Mouse (Mus musculus) right cerebral cortex, postnatal 36 days (tissue): ENCODE data around the gene Lef1.

Source experiments
- DNase-seq, 2 experiments: peaks; one replicate each; pipeline ENCODE4 v3.0.0; 2022; ENCODE audit warnings: low spot score in 2 of 2, mixed read lengths in 1 of 2

Lef1 gene

DNA sequence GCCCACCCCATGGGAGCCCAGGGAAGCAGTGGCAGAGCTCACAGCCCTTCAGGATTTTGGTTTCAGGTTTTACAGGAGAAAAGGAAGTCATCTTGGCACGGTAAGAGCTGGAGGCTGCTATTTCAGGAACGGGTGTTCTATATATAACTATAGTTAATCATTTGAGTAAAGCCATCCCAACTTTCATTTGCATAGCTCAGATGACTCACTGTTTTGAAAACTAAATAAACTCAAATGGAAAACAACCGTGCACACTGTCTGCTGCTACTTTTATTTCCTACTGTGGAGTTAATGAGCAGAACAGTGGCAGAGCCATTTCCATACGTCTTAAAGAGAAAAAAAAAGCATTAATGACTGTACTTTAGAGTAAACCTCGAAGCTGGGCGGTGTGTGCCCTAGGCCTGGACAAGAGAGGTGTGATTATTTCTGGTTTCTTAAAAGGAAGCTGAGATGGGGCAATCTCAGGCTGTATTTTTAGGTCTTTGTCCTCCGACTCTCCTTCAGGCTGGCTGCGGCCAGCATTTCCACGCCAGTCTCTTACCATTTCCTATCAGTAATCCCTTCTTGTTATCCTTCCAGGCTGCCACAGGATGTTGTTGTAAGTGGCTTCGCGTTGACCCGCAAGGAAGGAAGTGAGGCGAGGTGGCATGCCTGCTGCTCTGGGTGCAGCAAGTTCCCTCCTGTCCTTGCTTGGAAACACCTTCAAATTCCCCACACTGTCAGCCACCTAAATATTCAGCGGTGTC, 29.2 kb downstream of the Lef1 start:
- no peak for DNase-seq

DNA sequence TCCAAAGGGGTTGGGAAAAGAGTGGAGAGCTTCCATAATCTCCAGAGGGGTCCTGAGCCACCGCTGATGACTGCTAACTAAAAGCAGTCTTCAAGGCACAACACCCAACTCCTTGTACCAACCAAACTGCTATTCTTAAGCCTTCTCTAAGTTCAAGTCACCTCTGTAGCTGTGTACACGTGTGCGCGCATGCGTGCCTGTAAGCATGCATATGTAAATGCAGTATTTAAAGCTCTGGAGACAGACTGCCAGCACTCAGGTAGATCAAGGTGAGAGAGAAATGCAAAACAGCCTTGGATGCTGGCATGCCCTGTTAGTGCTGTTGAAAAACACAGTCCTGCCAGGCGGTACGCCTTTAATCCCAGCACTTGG, 29.8 kb downstream of the Lef1 start:
- no peak for DNase-seq

DNA sequence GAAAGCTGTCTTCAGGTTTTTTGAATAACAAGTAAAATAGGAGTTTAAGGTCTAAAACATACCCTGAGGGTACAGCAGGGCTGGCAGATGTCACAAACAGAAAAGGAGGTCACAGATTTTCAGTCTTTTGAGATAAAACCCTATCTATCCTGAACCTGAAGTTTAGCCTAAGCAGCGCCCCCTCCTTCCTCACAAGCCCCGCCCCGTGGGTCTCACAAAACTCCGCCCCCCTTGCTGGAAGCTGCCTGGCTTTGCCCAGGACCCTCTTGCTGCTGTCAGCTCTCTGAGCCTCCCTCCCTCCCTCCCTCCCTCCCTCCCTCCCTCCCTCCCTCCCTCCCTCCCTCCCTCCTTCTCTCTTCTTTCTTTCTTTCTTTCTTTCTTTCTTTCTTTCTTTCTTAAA, 31.3 kb downstream of the Lef1 start:
- no peak for DNase-seq

GRCm38 (mm10) chr3:131144250-131144649, 34.0 kb downstream of the Lef1 start:
- DNase-seq = no peak

GRCm38 (mm10) chr3:131152921-131153320, 42.6 kb downstream of the Lef1 start:
- no peak for DNase-seq

DNA sequence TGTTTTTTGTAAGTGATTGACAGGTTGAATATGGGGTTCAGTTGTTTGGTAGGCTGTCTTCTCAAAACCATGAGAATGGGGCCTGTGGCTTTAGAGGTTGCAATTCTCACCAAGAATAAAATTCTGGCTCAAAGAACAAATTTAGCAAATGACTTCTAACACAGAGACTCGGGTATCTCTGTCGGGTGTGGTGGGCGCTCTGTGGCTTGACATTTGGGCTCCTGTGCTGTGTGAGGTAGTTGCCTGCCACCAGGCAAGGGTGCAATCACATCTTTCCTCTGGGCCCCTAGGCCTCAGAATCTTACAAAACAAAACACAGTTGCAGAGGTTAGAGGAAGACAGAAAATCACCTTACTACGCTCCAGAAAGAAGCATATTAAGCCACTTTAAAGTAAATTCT, 43.6 kb downstream of the Lef1 start:
- no peak for DNase-seq

DNA sequence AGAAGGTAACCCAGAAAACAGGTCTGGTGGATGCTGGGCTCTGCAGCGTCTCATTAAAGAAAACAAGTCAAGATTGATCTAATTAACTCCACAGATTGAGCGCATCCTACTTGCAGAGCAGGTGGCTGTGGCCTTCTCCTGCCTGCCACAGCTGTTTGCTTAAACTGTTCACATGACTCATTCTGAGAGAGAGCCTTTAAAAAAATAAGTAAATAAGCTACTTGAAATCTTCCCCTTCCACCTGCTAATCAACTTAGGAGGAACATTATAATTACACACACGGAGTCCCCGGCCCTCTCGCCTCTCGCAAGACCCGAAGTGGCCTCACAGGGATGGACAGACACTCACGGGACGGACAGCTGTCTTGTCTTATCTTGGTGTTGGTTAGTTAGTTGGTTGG, 44.3 kb downstream of the Lef1 start:
- no peak for DNase-seq

DNA sequence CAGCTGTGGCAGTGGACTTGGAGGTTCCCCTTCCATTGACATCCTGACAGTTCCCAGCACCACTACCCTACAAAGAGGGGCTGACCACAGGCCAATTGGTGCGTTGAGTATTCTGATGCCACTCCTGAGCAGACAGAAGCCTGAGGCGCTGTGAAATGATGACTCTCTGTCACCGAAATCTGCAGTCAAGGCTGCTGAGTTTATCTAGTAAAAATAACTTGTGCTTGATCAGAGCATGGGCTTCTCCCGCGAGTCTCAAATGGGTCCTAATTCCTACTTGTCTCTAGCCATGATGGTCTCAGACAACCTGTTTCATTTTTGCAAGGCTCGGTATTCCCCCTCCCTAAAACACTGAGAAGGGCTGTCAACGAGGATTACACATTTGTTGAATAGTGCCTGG, 44.8 kb downstream of the Lef1 start:
- no peak for DNase-seq

DNA sequence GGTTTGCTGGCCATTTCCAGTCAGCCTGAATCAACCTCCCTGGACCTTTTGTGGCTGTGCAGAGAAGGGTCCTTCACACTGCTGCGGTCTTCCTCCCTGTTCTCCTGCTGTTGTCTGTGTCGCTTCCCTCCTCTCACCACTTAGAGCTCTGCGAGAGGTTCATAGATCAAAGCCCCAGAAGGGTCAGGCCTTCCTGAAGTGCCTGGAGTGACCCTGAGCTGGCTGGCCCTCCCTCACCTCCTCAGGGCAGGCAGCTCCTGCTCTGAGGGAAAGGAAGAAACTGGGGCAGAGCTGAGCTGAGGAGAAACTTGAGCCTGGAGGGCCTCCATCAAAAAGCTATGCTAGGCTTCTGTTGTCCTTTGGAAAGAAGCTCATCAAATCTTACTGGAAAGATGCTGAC, 45.4 kb downstream of the Lef1 start:
- DNase-seq = no peak

GRCm38 (mm10) chr3:131156377-131156776, 46.1 kb downstream of the Lef1 start:
- DNase-seq = no peak

DNA sequence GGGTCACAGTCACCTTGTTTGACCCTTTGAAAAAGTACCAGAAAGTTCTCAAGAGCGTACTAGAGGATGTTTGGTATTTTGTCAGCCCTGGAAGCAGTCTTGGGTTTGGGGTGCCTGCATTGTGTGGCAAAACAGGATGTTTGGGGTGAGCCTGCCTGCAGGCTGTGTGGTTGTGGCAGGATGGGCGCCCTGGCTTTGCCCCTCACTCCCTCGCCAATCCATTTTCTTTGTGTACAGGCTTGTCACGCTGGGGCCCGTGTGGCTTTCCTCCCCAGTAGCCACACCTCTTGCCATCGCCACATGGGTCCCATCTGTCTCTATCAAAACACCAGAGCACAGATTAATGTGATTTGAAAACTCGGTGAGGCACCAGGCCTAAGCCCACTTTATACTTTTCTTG, 47.2 kb downstream of the Lef1 start:
- DNase-seq = no peak

GRCm38 (mm10) chr3:131159204-131159760, 49.0 kb downstream of the Lef1 start:
- no peak for DNase-seq

GRCm38 (mm10) chr3:131159881-131160615, 49.8 kb downstream of the Lef1 start:
- no peak for DNase-seq

GRCm38 (mm10) chr3:131160921-131161320, 50.6 kb downstream of the Lef1 start:
- DNase-seq = no peak

- no peak for DNase-seq
Measured at GRCm38 (mm10) chr3:131167731-131168130, 57.5 kb downstream of the Lef1 start.

DNA sequence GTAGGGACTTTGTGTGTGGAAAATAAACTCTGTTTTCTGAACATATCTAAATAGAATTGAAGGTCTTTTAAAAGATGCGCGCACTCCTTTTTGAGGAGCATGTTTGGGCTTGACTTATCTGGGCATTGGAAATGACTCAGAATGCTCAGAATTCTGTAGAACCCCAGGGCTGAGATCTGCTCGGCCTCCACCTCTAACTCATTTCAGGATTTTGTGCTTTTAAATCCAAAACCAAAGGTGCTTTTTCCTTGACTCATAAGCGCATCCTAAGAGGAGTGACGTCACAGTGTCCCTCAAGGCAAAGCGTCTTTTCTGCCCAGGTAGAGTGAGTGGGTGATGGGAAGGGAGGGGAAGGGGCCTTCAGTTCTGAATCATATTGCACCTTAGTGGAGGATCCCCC, 58.9 kb downstream of the Lef1 start:
- DNase-seq = no peak

GRCm38 (mm10) chr3:131170099-131170643, 59.9 kb downstream of the Lef1 start:
- no peak for DNase-seq

GRCm38 (mm10) chr3:131171292-131171960, 61.2 kb downstream of the Lef1 start:
- no peak for DNase-seq

GRCm38 (mm10) chr3:131172293-131172692, 62.0 kb downstream of the Lef1 start:
- DNase-seq = no peak

DNA sequence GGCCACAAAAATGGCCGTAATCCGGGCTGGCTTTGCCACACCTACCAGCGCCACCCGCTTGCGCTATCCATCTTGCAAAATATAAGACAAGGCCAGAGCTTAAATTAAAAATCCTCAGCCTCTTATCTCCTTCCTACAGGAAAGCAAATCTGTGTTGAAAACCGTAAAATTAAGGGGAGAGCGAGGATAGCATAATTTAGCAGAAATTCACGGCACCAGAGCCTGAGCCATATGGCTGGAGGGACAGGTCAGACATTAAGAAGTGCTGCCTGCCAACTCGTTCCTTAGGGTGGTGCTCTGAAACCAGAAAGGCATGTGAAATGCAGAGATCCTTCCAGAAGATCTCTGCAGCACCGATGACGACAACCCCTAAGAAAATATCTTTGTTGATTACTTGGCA, 70.7 kb downstream of the Lef1 start:
- DNase-seq = no peak

- no peak for DNase-seq
Measured at GRCm38 (mm10) chr3:131182158-131182557, 71.9 kb downstream of the Lef1 start.

DNA sequence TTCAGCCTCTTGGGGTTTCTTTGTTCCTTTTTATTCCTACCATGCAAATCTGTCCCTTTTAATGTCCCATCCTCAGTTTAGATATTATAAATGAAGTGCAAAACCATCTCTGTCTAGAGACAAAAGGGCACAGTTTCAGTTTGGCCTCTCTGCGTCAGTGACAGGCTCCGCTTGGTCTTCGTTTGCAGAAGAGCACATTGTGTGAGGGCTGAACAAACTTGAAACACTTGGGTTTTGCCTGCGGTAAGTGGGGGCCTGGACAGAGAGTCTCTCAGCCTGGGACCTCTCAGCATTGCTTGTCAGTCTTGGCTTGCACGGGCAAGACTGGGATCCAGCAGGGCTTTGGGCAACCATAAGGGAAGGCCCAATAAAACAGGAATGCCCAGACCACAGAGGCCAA, 75.9 kb downstream of the Lef1 start:
- DNase-seq = no peak
